Mouse (Mus musculus): Measurements from ENCODE around the gene Rfx2.

The Rfx2 gene

DNA sequence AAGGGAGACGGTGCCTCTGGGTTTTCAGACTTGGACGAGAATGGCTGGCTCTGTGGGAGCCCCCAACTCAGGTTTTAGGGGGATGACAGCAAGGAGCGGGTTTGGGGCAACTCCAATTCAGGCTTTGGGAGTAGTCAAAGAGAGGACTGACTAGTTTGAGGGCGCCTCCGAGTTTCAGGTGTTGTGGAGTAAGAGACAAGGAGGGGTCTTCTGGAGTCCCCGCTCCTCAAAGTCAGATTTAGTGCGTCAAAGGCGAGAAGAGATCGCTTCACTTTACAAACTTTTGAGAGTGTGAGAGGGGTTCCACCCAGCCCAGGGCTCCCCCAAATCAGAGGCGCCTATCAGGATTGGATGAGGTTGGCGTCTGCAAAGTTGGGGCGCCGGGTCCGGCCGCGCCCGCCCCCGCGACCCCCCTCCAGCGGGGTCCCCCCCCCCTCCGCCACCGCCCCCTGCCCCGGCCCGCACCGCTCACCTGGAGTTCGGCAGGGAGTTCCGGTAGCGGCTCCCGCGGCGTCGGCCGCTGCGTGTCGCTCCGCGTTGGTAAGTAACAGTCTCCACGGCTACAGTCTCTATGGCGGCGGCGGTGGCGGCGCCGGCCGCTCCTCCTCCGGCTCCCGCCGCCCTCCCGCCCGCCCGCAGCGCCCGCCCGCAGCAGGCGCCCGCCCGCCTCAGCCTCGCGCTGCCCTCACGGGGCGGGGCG is at the start of gene Rfx2:
Gene Rfx2, minus strand, starts transcription at position 603 of the 700 bp plus-strand sequence.
- peak; percentile 60 for DNase-seq

DNA sequence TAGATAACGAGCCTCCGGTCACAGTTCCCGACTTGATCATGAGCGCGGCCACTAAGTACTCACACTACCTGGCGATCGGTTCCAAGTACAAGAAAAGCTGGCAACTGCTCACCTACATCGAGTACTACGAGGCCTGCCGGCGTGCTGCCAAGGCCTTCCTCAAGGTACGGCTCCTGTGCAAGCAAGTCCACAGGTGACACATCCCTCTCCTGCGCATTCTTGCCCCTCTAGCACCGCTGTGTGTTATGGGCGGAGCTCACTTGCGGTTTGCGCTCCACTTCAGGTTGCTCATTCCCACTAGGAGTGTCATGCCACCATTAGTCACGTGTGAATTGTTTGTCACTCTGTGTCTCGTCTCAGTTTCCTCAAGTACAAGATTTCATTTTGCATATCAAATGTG is 46.6 kb upstream of the Rfx2 start:
- DNase-seq, result no peak

DNA sequence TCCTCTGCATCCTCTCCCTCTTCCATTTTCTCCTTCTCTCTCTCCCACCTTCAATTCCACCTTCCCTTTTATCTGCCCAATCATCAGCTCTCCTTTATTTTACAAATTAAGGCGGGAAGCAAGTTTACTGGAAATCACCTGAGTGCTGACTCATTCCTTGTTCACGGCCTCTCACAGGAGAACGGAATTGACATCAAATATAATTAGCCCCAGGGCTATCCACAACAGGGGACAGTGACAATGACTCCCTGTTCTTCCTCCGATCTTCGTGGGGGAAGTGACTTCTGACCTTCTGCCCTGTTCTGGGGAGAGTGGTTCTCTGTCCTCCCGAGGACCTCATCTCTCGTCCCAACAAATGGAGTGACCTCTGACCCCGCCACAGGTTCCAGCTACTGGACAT is 46.2 kb upstream of the Rfx2 start:
- no peak for DNase-seq

DNA sequence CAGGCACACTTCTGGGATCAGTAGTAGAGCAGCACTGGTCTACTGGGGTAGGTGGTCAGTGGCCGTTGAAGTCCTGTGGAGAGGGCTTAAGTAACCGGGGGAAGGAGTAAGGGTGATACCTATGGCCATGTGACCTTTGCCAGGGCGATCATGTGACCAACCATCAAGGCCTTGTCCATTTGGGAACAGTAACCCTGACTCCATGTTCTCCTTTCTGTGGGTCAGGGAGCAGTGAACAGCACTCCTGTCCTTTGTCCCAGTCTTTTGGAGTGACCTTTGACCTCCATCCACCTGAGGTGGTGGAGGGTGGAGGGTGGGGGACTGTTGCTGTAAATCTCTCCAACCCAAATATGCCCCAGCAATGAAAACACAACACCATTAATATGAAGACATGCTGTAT is 45.7 kb upstream of the Rfx2 start:
- DNase-seq, result no peak

DNA sequence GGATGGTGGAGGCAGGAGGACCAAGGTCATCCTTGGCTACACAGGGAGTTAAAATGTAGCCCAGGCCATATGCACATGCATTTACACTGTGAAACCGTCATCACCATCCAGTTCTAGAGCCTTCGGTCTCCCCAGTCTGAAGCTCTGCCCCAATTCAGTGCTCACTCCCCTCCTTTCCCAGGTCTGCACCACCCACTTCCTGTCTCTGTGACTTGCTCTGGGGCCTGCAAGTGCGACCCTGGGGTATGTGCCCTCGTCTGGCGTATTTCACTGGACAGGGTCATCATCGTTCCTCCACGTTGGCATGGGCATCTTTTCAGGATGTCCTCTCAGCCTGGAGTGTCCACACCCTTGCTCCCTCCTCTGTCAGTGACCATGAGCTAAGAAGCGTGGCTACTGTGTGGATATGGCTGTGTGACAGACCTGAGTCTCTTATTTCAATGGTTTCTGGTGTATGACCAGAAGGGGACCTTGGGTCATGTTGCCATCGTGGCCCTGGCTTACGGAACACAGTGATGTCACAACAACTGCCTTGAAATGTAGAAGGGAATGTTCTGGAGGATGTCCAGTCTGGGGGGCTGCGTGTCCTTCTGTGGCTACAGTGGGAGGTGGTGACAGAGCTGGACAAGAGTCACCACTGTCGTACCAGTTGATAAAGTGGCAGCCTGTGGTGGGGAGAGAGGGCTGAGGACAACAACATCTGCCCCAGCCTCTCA is 44.3 kb upstream of the Rfx2 start, which contains the start of gene 1700061G19Rik:
Gene 1700061G19Rik, plus strand, starts transcription at position 542 of the 716 bp plus-strand sequence.
- no peak for DNase-seq

DNA sequence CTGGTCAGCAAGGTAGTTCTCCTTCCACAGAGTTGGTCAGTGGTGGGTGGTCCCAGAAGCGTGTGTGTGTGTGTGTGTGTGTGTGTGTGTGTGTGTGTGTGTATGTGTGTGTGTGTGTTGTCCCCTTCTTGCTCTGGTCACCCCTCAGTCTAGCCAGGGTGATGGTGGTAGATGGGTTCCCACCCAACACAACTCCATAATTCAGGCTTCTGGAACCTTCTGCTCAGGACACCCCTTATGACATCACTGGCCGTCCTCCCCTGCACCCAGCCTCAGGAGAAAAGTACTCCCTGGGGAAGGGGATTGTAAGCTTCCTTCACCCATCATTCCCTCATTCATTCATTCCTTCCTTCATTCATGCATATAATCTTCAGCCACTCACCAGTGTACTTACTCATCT is 43.4 kb upstream of the Rfx2 start, which contains the start of gene Acsbg2:
Gene Acsbg2, minus strand, starts transcription at position 211 of the 400 bp plus-strand sequence.
- DNase-seq, result no peak

DNA sequence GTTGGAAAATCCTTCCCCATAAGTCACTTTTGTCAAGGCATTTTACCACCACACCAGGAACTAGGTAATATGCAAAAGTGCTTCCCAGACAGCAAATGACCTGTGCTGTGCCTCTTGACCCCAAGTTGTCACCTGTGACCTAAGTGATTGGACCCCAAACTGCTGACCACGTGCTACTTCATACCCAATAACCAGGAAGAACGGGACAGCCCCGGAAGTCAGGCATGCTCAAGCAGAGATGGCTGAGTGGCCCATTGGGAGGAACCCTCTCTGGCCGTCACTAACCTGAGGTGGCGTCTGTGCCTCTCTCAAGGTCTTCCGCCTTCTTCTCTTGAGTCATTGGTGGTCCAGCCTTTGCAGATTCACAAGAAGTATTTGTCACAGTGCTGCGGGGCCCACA is 41.7 kb upstream of the Rfx2 start:
- no peak for DNase-seq

DNA sequence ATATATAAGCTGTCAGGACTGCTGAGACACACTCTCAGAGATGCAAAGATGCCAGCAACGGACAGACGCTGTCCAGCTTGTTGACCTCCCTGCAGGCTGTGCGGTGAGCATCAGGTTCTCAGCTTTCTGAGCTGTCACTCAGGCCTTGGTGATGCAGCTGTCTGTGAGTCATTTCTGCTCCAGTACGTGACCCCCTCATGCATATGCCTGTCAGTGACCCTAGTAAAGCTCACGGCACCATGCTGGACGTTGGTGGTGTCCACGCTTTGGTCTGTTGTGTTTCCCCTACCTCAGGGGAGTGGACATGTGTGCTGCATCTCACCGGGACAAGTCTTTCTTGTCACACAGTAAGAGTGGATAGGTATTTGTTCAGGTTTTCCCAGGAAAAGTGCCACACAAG is 41.0 kb upstream of the Rfx2 start:
- no peak for DNase-seq

DNA sequence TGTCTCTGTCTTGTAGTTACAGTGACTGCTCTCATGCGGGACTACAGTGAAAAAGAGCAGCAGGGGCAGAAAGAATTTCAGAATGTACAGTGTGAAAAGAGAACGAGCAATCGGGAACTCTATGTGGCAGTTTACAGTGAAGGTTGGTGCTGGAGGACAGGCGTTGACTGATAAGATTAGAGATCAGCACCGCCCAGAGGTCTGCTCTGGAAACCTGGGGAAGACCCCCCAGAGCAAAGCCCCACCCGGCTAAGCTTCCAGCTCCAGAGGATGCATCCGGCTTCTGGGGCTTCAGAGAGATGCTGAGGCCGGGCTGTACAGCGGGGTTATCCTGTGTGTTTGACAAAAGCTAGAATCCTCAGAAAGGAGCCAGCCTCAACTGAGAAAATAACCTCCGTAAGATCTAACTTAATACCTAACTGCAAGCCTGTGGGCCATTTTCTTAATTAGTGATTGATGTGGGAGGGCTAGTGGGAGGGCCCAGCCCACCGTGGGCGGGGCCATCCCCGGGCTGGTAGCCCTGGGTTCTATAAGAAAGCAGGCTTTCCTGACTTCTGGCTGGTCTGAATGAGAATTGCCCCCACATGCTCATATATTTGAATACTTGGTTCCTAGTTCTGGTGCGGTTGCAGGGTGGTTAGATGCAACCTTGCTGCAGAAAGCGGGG is 39.6 kb upstream of the Rfx2 start:
- no peak for DNase-seq

DNA sequence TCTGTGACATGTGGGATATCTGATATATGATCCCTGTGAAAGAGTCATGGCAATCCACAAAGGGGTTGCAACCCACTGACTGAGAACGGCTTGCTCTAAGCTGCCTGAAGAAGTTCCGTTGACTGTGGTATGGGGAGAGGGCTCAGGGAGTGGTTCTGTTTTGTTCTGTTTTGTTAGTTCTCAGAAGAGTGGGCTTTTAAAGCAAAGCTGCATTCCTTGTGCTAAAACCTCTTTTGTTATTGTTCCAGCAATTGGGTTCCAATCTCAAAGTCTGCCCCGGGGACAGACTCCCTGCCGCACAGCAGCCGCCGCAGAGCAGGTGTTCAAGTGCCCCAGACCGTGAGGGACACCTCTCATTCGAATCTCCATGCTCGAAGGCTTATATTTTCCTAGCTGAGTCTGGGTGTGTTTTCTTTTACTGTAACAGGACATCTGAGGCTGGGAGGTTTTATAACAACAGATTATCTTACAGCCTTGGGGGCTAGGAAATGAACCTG is 38.7 kb upstream of the Rfx2 start:
- no peak for DNase-seq

DNA sequence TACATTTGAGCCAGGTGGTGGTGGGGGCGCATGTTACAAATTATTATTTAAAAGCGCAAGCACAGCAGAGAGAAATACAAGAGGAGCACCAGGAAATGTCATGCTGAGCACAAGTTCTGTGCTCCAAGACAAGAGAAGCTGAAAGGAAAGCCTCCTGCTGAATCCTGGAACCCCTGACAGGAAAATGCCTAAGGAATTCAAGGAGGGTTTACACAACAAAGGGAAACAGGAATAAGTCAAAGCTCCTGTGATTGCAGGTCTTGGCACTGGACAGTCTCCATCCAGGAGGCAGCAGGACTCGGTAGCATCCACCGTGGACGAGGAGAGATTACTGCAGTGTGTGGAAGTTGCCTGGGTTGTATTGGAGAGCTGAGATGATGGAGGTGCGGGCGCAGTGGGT is 35.3 kb upstream of the Rfx2 start:
- DNase-seq, result no peak

DNA sequence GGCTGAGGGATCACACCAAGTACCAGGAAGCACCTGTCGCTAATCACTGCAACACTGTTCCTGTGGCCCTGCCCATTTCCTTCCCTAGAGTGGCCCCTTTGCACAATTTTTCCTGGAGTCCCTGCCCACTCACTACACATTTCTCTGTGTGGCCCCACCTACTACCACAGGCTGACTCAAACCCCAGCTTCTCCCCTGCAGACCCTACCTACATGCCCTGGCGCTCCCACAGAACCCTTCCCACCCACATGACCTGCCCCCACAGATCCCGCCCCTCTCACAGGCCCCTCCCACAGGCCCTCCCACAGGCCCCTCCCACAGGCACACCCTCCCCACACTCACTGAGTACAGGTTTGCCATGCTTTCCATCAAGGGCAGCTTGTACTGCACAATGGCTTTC is 30.4 kb upstream of the Rfx2 start:
- DNase-seq, result no peak

DNA sequence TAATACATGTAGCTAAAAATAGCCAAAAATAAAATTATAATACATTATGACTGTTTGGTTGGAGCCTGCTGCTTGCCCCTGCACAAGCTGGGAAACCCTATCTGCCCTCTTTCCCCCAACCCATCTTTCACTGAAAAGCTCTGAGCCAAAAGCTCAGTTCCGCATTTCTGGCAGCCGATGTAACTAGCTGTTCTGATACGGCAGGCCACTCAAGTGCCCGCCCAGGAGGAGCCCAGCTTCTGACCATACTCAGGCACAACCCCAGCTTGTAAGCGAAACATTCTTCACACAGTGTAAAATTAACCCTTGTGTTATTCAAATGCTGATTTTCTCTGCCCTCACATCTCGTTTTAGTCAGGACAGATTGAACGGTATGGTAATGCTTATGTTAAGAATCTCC is 28.1 kb upstream of the Rfx2 start:
- no peak for DNase-seq

DNA sequence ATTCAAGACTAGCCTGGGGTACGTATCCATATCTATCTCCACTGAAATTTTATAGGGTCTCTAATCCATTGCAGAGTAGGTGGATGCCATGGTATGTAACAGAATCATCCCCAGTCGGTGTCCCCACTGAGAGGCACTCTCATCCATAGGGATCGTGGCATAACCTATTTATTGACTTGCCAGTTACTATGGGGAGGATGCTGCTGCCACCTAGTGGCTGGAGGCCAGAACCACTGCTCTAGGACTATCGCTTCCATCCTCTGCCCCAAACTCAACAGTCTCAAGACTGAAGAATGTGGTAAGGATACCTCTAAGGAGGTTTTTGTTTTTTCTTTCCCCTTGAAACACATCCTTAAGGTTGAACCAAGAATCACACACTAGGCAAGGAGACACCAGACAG is 27.4 kb upstream of the Rfx2 start:
- DNase-seq, result peak; percentile 12

DNA sequence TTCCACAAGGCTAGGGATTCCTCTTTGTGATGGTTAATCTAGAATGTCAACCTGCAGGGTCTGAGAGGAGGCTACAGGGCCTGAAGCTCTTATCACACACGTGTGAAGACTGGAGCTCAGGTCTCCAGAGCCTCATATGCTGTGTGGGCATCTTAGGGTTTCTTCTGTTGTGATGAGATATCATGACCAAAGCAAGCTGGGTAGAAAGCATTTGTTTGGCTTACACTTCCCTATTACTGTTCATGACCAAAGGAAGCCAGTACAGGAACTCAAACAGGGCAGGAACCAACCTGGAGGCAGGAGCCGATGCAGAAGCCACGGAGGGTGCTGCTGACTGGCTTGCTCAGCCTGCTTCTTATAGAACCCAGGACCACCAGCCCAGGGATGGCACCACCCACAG is 24.6 kb upstream of the Rfx2 start:
- no peak for DNase-seq

DNA sequence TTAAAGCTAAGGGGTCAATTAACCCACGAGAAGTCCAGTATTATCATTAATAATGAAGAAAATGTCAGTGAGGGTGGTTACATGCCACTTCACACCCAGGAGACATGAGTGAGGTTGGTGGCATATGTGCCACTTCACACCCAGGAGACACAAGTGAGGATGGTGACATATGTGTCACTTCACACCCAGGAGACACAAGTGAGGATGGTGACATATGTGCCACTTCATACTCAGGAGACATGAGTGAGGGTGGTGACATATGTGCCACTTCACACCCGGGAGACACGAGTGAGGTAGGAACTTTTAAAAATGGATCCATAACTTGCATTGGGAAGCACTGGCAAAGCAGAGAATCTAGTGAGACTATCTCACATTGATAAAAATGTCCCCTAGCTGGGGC is 20.4 kb upstream of the Rfx2 start:
- no peak for DNase-seq

DNA sequence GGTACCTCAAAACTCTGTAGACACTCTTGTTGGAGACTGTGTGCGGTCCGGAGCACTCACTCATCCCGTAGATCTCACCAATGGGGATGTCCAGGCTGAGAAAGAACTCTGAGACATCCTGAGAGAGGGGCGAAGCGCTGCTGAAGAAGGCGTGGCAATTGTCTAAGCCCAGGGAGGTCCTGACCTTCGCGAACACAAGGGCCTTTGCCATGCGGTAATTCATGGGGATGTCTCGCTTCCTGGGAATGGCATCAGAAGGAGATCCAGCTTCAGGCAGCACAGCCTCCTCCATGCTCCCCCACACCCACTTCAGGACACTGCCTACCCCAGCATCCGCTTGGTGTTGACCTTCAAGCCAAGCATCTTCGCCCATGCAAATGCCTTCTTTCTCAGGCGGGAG is 18.9 kb upstream of the Rfx2 start:
- no peak for DNase-seq

DNA sequence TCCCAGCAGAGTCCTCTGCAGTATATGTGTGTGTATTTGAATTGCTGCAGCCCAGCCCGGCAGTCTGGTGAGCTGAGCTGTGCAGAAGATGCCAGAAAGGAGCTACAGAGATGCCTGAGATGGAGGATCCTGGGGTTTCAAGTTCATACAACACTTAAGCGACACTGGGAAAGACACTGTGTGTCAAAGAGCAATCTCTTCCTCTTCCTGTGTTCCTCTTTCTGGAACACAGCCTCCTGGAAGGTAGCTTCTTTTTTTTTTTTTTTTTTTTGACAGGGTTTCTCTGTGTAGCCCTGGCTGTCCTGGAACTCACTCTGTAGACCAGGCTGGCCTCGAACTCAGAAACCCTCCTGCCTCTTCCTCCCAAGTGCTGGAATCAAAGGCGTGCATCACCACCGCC is 18.0 kb upstream of the Rfx2 start:
- DNase-seq, result no peak

DNA sequence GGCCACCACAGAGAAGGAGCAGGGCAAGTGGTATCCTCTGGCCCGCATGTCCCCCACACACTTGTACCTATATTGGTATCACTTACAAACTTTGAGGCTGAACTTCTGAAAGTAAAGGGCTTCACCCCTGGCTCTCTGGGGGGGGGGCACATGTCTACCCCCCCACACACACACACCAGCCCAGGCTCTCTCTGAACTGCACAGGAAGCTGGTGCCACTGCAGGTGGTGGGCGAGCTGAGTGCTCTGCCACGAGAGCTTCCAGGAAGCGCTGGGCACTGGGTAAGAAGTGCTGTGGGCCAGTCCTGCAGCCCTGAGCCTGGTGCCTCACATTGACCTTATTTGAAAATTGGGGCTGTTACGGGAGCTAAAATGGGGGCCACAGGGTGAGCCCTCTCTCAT is 12.9 kb upstream of the Rfx2 start:
- no peak for DNase-seq

DNA sequence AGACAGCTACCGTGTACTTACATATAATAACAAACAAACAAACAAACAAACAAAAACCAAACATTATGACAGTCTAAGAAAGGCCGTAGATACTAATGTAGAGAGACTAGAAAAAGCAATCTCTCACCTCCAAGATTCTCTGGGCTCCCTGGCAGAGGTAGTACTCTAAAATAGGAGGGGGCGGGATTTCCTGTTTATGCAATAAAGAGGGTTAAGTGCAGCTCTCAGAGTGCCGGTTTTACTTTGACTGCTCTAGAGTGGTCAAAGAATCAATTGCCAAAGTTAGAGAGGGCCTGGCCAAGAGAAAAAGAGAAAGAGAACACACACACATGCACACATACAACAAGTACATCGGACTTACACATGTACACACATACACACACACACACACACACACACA is 11.4 kb upstream of the Rfx2 start:
- no peak for DNase-seq

DNA sequence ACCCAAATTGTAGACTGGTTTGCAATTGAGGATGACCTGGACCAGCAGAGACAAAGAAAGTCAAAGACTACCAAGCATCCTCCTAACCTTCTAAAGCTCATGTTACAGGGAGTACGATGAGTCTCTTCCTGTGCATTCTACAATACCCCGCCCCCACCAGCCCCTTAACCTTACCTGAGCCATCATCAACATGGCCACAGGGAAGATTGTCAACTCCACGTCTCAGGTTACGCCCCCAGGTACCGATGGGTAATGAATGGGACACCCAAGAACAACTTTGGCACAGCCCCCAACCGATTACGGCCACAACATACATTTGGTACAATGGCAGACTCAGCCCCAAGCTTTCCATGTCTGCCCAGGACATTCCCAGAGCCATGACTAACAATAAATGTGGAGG is 9.7 kb upstream of the Rfx2 start:
- DNase-seq, result no peak

DNA sequence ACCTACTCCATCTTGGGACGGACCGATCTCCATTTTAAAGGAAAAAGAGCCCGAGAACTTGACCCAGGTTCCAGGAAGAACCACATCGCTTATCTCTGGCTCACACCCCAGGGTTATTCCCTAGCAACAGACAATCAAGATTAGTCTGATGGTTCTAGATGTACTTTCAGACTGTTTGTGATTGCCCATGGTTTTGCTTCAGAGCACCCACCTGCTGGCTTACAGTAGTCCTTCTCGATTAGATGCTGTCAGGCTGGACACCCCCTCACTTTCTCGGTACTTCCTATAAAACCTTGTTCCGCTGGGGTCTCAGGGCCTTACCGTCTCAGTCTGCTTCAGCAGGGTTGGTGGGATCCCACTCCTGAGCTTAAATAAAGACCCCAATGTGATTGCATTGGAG is 5.5 kb upstream of the Rfx2 start:
- DNase-seq, result no peak

DNA sequence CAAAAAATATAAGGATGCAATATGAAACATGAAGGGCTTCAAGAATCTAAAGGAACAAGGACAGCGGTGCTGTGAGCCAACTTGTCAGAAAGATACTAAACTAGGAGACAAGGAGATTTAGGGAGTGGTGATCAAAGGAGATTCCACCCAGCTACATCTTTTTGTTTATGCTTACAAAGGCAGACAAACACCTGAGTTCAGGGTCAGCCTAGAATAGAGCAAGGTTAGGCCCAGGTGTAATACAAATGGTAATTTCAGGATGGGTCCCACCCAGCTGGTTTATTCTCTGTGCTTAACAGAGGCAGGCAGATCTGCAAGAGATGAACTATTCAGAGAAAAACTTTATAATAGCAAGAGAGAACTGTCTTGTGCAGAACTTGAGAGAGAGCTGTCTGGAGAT is 2.6 kb upstream of the Rfx2 start:
- DNase-seq, result no peak

DNA sequence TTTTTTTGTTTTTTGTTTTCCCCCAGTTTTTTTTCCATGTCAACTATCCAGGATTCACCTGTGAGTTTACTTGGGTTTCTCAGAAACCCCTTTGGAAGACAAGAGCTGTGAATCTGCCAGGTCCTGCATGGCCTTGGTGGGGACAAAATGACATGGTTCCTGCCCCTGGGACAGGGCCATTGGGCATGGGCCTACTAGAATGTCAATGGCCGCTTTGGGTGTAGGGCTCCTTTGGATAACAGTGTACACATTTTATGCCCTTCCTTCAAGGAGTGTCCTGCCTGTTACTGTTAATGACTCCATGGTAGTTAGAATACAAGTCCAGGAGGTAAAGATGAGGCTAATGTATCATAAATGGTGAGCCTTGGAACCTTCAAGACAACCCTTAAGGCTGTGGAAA is 2.1 kb upstream of the Rfx2 start:
- no peak for DNase-seq

Measured in cerebellum, adult 11-12 months (tissue).